Mouse (Mus musculus) left cerebral cortex, adult 2 months (tissue): ENCODE results near the gene Hyal3. TPM values are rescaled to one million over a fixed set of nuclear protein-coding genes. Genes with fewer than 3 reads are reported as not detected.
A peak's percentile ranks its signal among the peaks of the same experiment; 100 is the strongest.

Experiments
- DNase-seq, 2 experiments: peaks; one replicate each; pipeline ENCODE4 v3.0.0; 2021 to 2022; ENCODE audit warnings: low spot score in 2 of 2, mixed read lengths in 1 of 2; ENCODE audit errors: extremely low spot score in 1 of 2
- H3K27ac ChIP-seq: fragments of 200-600 bp; 2 replicates; pipeline ENCODE4 v1.8.1; 2022
- H3K4me3 ChIP-seq: fragments of 200-600 bp; 2 replicates; pipeline ENCODE4 v1.8.1; 2022
- CTCF ChIP-seq: fragments of 200-600 bp; IDR thresholded peaks from 2 replicates; pipeline ENCODE4 v1.8.1; 2022; ENCODE audit warnings: antibody characterized with exemption, mild to moderate bottlenecking, moderate library complexity
- intact Hi-C: fragments of 180-260 bp; cut with DNase I; formaldehyde crosslinking; loops from one replicate; pipeline ENCODE4 v1.15.1; 2025
- total RNA-seq, 2 experiments: library from RNA; stranded (reverse); gene quantifications; 2 replicates each; pipeline ENCODE4 v1.2.3; 2021

Gene Hyal3
- total RNA-seq, 2 experiments from 2014 or later, result 0.97 to 1.2 TPM

GRCm38 (mm10) chr9:107605041-107605661, 24.5 kb downstream of the Hyal3 start:
- intact Hi-C loops, result no loop called here
- H3K27ac ChIP-seq, result no peak overlapping the region
- no peak for DNase-seq
- no peak for TF ChIP-seq CTCF
- H3K4me3 ChIP-seq, result no peak overlapping the region

- Histone ChIP-seq H3K4me3 (no peak overlapping the region), H3K27ac (no peak overlapping the region)
- no peak for TF ChIP-seq CTCF
- no peak for DNase-seq
- intact Hi-C loops, result no loop called here
These were observed 26.0 kb downstream of the Hyal3 start for GRCm38 (mm10) chr9:107606591-107606990.

GRCm38 (mm10) chr9:107607036-107607435, 26.4 kb downstream of the Hyal3 start:
- no peak for DNase-seq
- Histone ChIP-seq H3K27ac (no peak overlapping the region), H3K4me3 (no peak overlapping the region)
- intact Hi-C loops, result no loop called here
- TF ChIP-seq CTCF, result no peak

GRCm38 (mm10) chr9:107607653-107608245, 27.1 kb downstream of the Hyal3 start:
- no peak for TF ChIP-seq CTCF
- intact Hi-C loops, result no loop called here
- H3K27ac ChIP-seq, result no peak overlapping the region
- no peak overlapping the region for H3K4me3 ChIP-seq
- no peak for DNase-seq

- no peak for DNase-seq
- intact Hi-C loops, result no loop called here
- Histone ChIP-seq H3K27ac (no peak within 1 kb of the TSS), H3K4me3 (no peak within 1 kb of the TSS)
- no peak for TF ChIP-seq CTCF
These were observed 28.3 kb downstream of the Hyal3 start, which contains the start of gene Sema3b for GRCm38 (mm10) chr9:107608741-107609432. Gene Sema3b, minus strand, starts transcription at chr9:107609229.

- H3K4me3 ChIP-seq, result no peak overlapping the region
- no peak overlapping the region for H3K27ac ChIP-seq
- intact Hi-C loops, result no loop called here
- DNase-seq, result no peak
- TF ChIP-seq CTCF, result no peak
These were observed 28.8 kb downstream of the Hyal3 start for GRCm38 (mm10) chr9:107609433-107609830.

- Histone ChIP-seq H3K4me3 (peak overlapping the region; percentile 51; the same call in 1 of the 2 replicates), H3K27ac (peak overlapping the region; percentile 100)
- no peak for DNase-seq
- no peak for TF ChIP-seq CTCF
- intact Hi-C loops, result loop anchor here (1.0 kb wide), 2 partner anchors 23 to 24 kb away; partner anchors contain the start of gene Ifrd2
These were observed 31.0 kb downstream of the Hyal3 start for GRCm38 (mm10) chr9:107611456-107612190.

- peak; percentile 99 to 100 for DNase-seq
- intact Hi-C loops, result loop anchor here (1.0 kb wide), 2 partner anchors 22 to 25 kb away; partner anchors contain the start of gene Ifrd2
These were observed 31.8 kb downstream of the Hyal3 start for GRCm38 (mm10) chr9:107612191-107612944.

GRCm38 (mm10) chr9:107612945-107613569, 32.4 kb downstream of the Hyal3 start:
- intact Hi-C loops, result loop anchor here (1.0 kb wide), 2 partner anchors 21 to 26 kb away; partner anchors contain the start of gene Ifrd2
- Histone ChIP-seq H3K27ac (peak overlapping the region; percentile 100), H3K4me3 (peak overlapping the region; percentile 51)
- TF ChIP-seq CTCF, result no peak; the same call in none of the 2 replicates
- DNase-seq, result no peak

More at GRCm38 (mm10) chr9:107612191-107612944, 31.8 kb downstream of the Hyal3 start:
- peak; percentile 96 for TF ChIP-seq CTCF
- H3K4me3 ChIP-seq, result peak overlapping the region; percentile 51
- H3K27ac ChIP-seq, result peak overlapping the region; percentile 100

- DNase-seq, result no peak
- Histone ChIP-seq H3K4me3 (no peak overlapping the region), H3K27ac (no peak overlapping the region)
- no peak for TF ChIP-seq CTCF
- intact Hi-C loops, result no loop called here
These were observed 34.4 kb downstream of the Hyal3 start for GRCm38 (mm10) chr9:107615035-107615434.
